Mouse (Mus musculus): ENCODE data around the gene Sp7.

Sp7 gene

GRCm38 (mm10) chr15:102393584-102394014 lies 26.6 kb upstream of the Sp7 start:
- in situ Hi-C loops (cut with MboI; ENCODE audit: low pct_unique_long_range_greater_than_20kb in 1 of 2, low sequenced_read_pairs in 2 of 2, unreplicated experiment in 1 of 2), result no loop called here

GRCm38 (mm10) chr15:102392520-102392919 lies 25.5 kb upstream of the Sp7 start:
- in situ Hi-C loops (cut with MboI; ENCODE audit: low pct_unique_long_range_greater_than_20kb in 1 of 2, low sequenced_read_pairs in 2 of 2, unreplicated experiment in 1 of 2), result no loop called here

- in situ Hi-C loops (cut with MboI; ENCODE audit: low pct_unique_long_range_greater_than_20kb in 1 of 2, low sequenced_read_pairs in 2 of 2, unreplicated experiment in 1 of 2), result no loop called here
Observed at GRCm38 (mm10) chr15:102388942-102389341, 22.0 kb upstream of the Sp7 start.

- in situ Hi-C loops (cut with MboI; ENCODE audit: low pct_unique_long_range_greater_than_20kb in 1 of 2, low sequenced_read_pairs in 2 of 2, unreplicated experiment in 1 of 2), result no loop called here
Observed at GRCm38 (mm10) chr15:102386640-102387039, 19.7 kb upstream of the Sp7 start.

GRCm38 (mm10) chr15:102383671-102384070 lies 16.7 kb upstream of the Sp7 start:
- in situ Hi-C loops (cut with MboI; ENCODE audit: low pct_unique_long_range_greater_than_20kb in 1 of 2, low sequenced_read_pairs in 2 of 2, unreplicated experiment in 1 of 2), result no loop called here

- in situ Hi-C loops (cut with MboI; ENCODE audit: low pct_unique_long_range_greater_than_20kb in 1 of 2, low sequenced_read_pairs in 2 of 2, unreplicated experiment in 1 of 2), result no loop called here
Observed at GRCm38 (mm10) chr15:102381575-102381974, 14.6 kb upstream of the Sp7 start.

GRCm38 (mm10) chr15:102377810-102378262 lies 10.9 kb upstream of the Sp7 start:
- in situ Hi-C loops (cut with MboI; ENCODE audit: low pct_unique_long_range_greater_than_20kb in 1 of 2, low sequenced_read_pairs in 2 of 2, unreplicated experiment in 1 of 2), result no loop called here

- in situ Hi-C loops (cut with MboI; ENCODE audit: low pct_unique_long_range_greater_than_20kb in 1 of 2, low sequenced_read_pairs in 2 of 2, unreplicated experiment in 1 of 2), result no loop called here
Observed at GRCm38 (mm10) chr15:102377163-102377543, 10.2 kb upstream of the Sp7 start.

GRCm38 (mm10) chr15:102376453-102377162 lies 9.6 kb upstream of the Sp7 start:
- in situ Hi-C loops (cut with MboI; ENCODE audit: low pct_unique_long_range_greater_than_20kb in 1 of 2, low sequenced_read_pairs in 2 of 2, unreplicated experiment in 1 of 2), result no loop called here

GRCm38 (mm10) chr15:102370727-102371126 lies 3.7 kb upstream of the Sp7 start:
- in situ Hi-C loops (cut with MboI; ENCODE audit: low pct_unique_long_range_greater_than_20kb in 1 of 2, low sequenced_read_pairs in 2 of 2, unreplicated experiment in 1 of 2), result no loop called here

GRCm38 (mm10) chr15:102369972-102370371 lies 3.0 kb upstream of the Sp7 start:
- in situ Hi-C loops (cut with MboI; ENCODE audit: low pct_unique_long_range_greater_than_20kb in 1 of 2, low sequenced_read_pairs in 2 of 2, unreplicated experiment in 1 of 2), result no loop called here

- in situ Hi-C loops (cut with MboI; ENCODE audit: low pct_unique_long_range_greater_than_20kb in 1 of 2, low sequenced_read_pairs in 2 of 2, unreplicated experiment in 1 of 2), result no loop called here
Observed at GRCm38 (mm10) chr15:102366238-102366637, 744 bp downstream of the Sp7 start.

- in situ Hi-C loops (cut with MboI; ENCODE audit: low pct_unique_long_range_greater_than_20kb in 1 of 2, low sequenced_read_pairs in 2 of 2, unreplicated experiment in 1 of 2), result no loop called here
Observed at GRCm38 (mm10) chr15:102364678-102365077, 2.3 kb downstream of the Sp7 start.

GRCm38 (mm10) chr15:102362648-102363047 lies 4.3 kb downstream of the Sp7 start:
- in situ Hi-C loops (cut with MboI; ENCODE audit: low pct_unique_long_range_greater_than_20kb in 1 of 2, low sequenced_read_pairs in 2 of 2, unreplicated experiment in 1 of 2), result no loop called here

GRCm38 (mm10) chr15:102358834-102359233 lies 8.1 kb downstream of the Sp7 start:
- in situ Hi-C loops (cut with MboI; ENCODE audit: low pct_unique_long_range_greater_than_20kb in 1 of 2, low sequenced_read_pairs in 2 of 2, unreplicated experiment in 1 of 2), result no loop called here

- in situ Hi-C loops (cut with MboI; ENCODE audit: low pct_unique_long_range_greater_than_20kb in 1 of 2, low sequenced_read_pairs in 2 of 2, unreplicated experiment in 1 of 2), result no loop called here
Observed at GRCm38 (mm10) chr15:102358126-102358525, 8.9 kb downstream of the Sp7 start.

GRCm38 (mm10) chr15:102356501-102357325 lies 10.3 kb downstream of the Sp7 start:
- in situ Hi-C loops (cut with MboI; ENCODE audit: low pct_unique_long_range_greater_than_20kb in 1 of 2, low sequenced_read_pairs in 2 of 2, unreplicated experiment in 1 of 2), result no loop called here

- in situ Hi-C loops (cut with MboI; ENCODE audit: low pct_unique_long_range_greater_than_20kb in 1 of 2, low sequenced_read_pairs in 2 of 2, unreplicated experiment in 1 of 2), result no loop called here
Observed at GRCm38 (mm10) chr15:102355871-102356441, 11.0 kb downstream of the Sp7 start.

GRCm38 (mm10) chr15:102355134-102355870 lies 11.7 kb downstream of the Sp7 start:
- in situ Hi-C loops (cut with MboI; ENCODE audit: low pct_unique_long_range_greater_than_20kb in 1 of 2, low sequenced_read_pairs in 2 of 2, unreplicated experiment in 1 of 2), result no loop called here

Measured in mouse embryonic stem cell (cell line).